Mouse (Mus musculus) intestine, embryonic 14.5 days (tissue): ENCODE measurements around the gene Olfr970. TPM values are rescaled to one million over a fixed set of nuclear protein-coding genes. Genes with fewer than 3 reads are reported as not detected.
"Not testable (repeated sequence)": the region's sequence is repeated elsewhere in the genome, so short reads cannot be mapped to it uniquely, and the experiment has no call there.

Experiments
- ATAC-seq: fragments of 200-750 bp; cut with Nextera tagmentation; replicated peaks from 2 replicates; pipeline ENCODE4 v1.8.0; 2017; ENCODE audit warnings: low read depth, moderate number of reproducible peaks, moderate TSS enrichment, moderate library complexity; ENCODE audit not compliant: low FRiP score, low TSS enrichment
- DNase-seq: peaks from one replicate; pipeline ENCODE4 v3.0.0-alpha.2; 2018; ENCODE audit warnings: low spot score
- H3K27ac ChIP-seq: fragments of 300-500 bp; sonication (generic); 2 replicates; pipeline ENCODE4 v1.5.1; 2014; ENCODE audit warnings: low read depth, mild to moderate bottlenecking, control low read depth
- H3K27me3 ChIP-seq: fragments of 300-500 bp; sonication (generic); replicated peaks from 2 replicates; pipeline ENCODE4 v1.6.1; 2014; ENCODE audit warnings: low read length, control low read depth; ENCODE audit not compliant: control insufficient read depth, insufficient read depth
- H3K36me3 ChIP-seq: fragments of 300-500 bp; sonication (generic); 2 replicates; pipeline ENCODE4 v1.6.1; 2014; ENCODE audit warnings: low read length, control low read depth; ENCODE audit not compliant: control insufficient read depth, insufficient read depth
- H3K4me1 ChIP-seq: fragments of 300-500 bp; sonication (generic); replicated peaks from 2 replicates; pipeline ENCODE4 v1.6.1; 2014; ENCODE audit warnings: low read length, control low read depth, mixed read lengths; ENCODE audit not compliant: control insufficient read depth, insufficient read depth
- H3K4me2 ChIP-seq: fragments of 300-500 bp; sonication (generic); 2 replicates; pipeline ENCODE4 v1.6.1; 2014; ENCODE audit warnings: low read length
- H3K4me3 ChIP-seq: fragments of 300-500 bp; sonication (generic); 2 replicates; pipeline ENCODE4 v1.5.1; 2014; ENCODE audit warnings: low read depth, low read length, control low read depth, mixed read lengths
- H3K9ac ChIP-seq: fragments of 300-500 bp; sonication (generic); 2 replicates; pipeline ENCODE4 v1.6.1; 2014; ENCODE audit warnings: mild to moderate bottlenecking, low read length
- H3K9me3 ChIP-seq: fragments of 300-500 bp; sonication (generic); 2 replicates; pipeline ENCODE4 v1.6.1; 2016; ENCODE audit warnings: low read length, control low read depth; ENCODE audit not compliant: control insufficient read depth
- WGBS: fragments of 180-500 bp; shearing (Covaris S2); extraction: QIAGEN DNeasy Blood & Tissue Kit; methylation state at CpG from one replicate; pipeline ENCODE4 v1.1.7; 2014; 5-methylcytosine and 5-hydroxymethylcytosine counted together
- polyA plus RNA-seq: library from polyadenylated mRNA; unstranded; fragments of >200 nt; fragmentation: Nextera tagmentation; extraction: Ambion mirVana; gene quantifications from 2 replicates; pipeline ENCODE4 v1.2.1, GENCODE M21; 2014

Gene Olfr970
- polyA plus RNA-seq = not detected in 2 replicates

- DNase-seq (no peak), ATAC-seq (no peak)
- Histone ChIP-seq H3K9me3 (no peaks in the 10 kb centered on the region), H3K4me3 (no peak within 1 kb of the TSS), H3K4me1 (no peaks in the 10 kb centered on the region), H3K27me3 (no peaks in the 10 kb centered on the region), H3K4me2 (no peak within 1 kb of the TSS), H3K9ac (no peak within 1 kb of the TSS), H3K27ac (no peak within 1 kb of the TSS), H3K36me3 (no peaks in the 10 kb centered on the region)
- WGBS = 73% methylated on average over 4 of the region's 4 CpGs
Measured at GRCm38 (mm10) chr9:39808560-39808959, at the start of gene Olfr970. Gene Olfr970 (plus strand): TSS chr9:39808860.

GRCm38 (mm10) chr9:39783153-39783552 lies 25.5 kb upstream of the Olfr970 start, which contains the start of gene Olfr968:
Gene Olfr968 (minus strand): TSS chr9:39783253.
- 82% methylated on average over 1 of the region's 1 CpGs for WGBS
- H3K9me3 ChIP-seq = no peaks in the 10 kb centered on the region
- no peak within 1 kb of the TSS for H3K4me3 ChIP-seq
- no peaks in the 10 kb centered on the region for H3K4me1 ChIP-seq
- DNase-seq = no peak
- H3K27me3 ChIP-seq = no peaks in the 10 kb centered on the region
- no peak within 1 kb of the TSS for H3K27ac ChIP-seq
- no peaks in the 10 kb centered on the region for H3K36me3 ChIP-seq
- ATAC-seq = no peak
- H3K4me2 ChIP-seq = no peak within 1 kb of the TSS
- H3K9ac ChIP-seq = no peak within 1 kb of the TSS

GRCm38 (mm10) chr9:39790558-39790957 lies 18.1 kb upstream of the Olfr970 start, which contains the start of gene Olfr969:
Gene Olfr969 (plus strand): TSS chr9:39790945.
- WGBS = 63% methylated on average over 2 of the region's 2 CpGs
- no peak within 1 kb of the TSS for H3K9ac ChIP-seq
- H3K36me3 ChIP-seq = no peaks in the 10 kb centered on the region
- DNase-seq (no peak), ATAC-seq (no peak)
- H3K27me3 ChIP-seq = no peaks in the 10 kb centered on the region
- H3K27ac ChIP-seq = no peak within 1 kb of the TSS
- H3K4me2 ChIP-seq = no peak within 1 kb of the TSS
- no peaks in the 10 kb centered on the region for H3K4me1 ChIP-seq
- no peaks in the 10 kb centered on the region for H3K9me3 ChIP-seq
- H3K4me3 ChIP-seq = no peak within 1 kb of the TSS

GRCm38 (mm10) chr9:39836576-39836975 lies 27.9 kb downstream of the Olfr970 start, which contains the start of gene Olfr971:
Gene Olfr971 (plus strand): TSS chr9:39836876.
- H3K4me2 ChIP-seq, H3K4me3 ChIP-seq, H3K9me3 ChIP-seq, H3K9ac ChIP-seq, ATAC-seq, H3K27ac ChIP-seq, H3K27me3 ChIP-seq, H3K4me1 ChIP-seq, DNase-seq, H3K36me3 ChIP-seq: not testable (repeated sequence)
- WGBS = 87% methylated on average over 1 of the region's 2 CpGs

- no peak for DNase-seq
- H3K4me3 ChIP-seq = no peak within 1 kb of the TSS
- H3K4me1 ChIP-seq = no peaks in the 10 kb centered on the region
- no peak within 1 kb of the TSS for H3K4me2 ChIP-seq
- WGBS = 70% methylated on average over 2 of the region's 2 CpGs
- no peaks in the 10 kb centered on the region for H3K27me3 ChIP-seq
- no peaks in the 10 kb centered on the region for H3K9me3 ChIP-seq
- H3K9ac ChIP-seq = no peak within 1 kb of the TSS
- H3K36me3 ChIP-seq = no peaks in the 10 kb centered on the region
- ATAC-seq = no peak
- H3K27ac ChIP-seq = no peak within 1 kb of the TSS
Measured at GRCm38 (mm10) chr9:39866122-39866521, 57.5 kb downstream of the Olfr970 start, which contains the start of gene Olfr972. Gene Olfr972 (plus strand): TSS chr9:39866422.

Other genes starting within 250 kb of the Olfr970 start
- not detected in 2 replicates for gene Olfr959, start 233.3 kb upstream of the Olfr970 start, polyA plus RNA-seq
- gene AW551984, start 204.5 kb upstream of the Olfr970 start, polyA plus RNA-seq = 24.7 and 32.1 TPM in 2 replicates
- not detected in 2 replicates for gene Olfr148, start 198.2 kb upstream of the Olfr970 start, polyA plus RNA-seq
- gene Olfr960, start 187.5 kb upstream of the Olfr970 start, polyA plus RNA-seq = not detected in 2 replicates
- not detected in 2 replicates for gene Olfr961, start 163.8 kb upstream of the Olfr970 start, polyA plus RNA-seq
- not detected in 2 replicates for gene Olfr963, start 141.7 kb upstream of the Olfr970 start, polyA plus RNA-seq
- gene Olfr149, start 101.7 kb upstream of the Olfr970 start, polyA plus RNA-seq = not detected in 2 replicates
- not detected in 2 replicates for gene Olfr965, start 97.5 kb upstream of the Olfr970 start, polyA plus RNA-seq
- not detected in 2 replicates for gene Olfr150, start 77.9 kb upstream of the Olfr970 start, polyA plus RNA-seq
- gene Olfr967, start 62.6 kb upstream of the Olfr970 start, polyA plus RNA-seq = not detected in 2 replicates
- gene Olfr968, start 25.6 kb upstream of the Olfr970 start, polyA plus RNA-seq = not detected in 2 replicates
- not detected in 2 replicates for gene Olfr969, start 17.9 kb upstream of the Olfr970 start, polyA plus RNA-seq
- not detected in 2 replicates for gene Olfr971, start 28.0 kb downstream of the Olfr970 start, polyA plus RNA-seq
- not detected in 2 replicates for gene Olfr972, start 57.6 kb downstream of the Olfr970 start, polyA plus RNA-seq
- not detected in 2 replicates for gene Olfr229, start 98.5 kb downstream of the Olfr970 start, polyA plus RNA-seq
- not detected in 2 replicates for gene Olfr974, start 128.6 kb downstream of the Olfr970 start, polyA plus RNA-seq
- gene Olfr975, start 143.2 kb downstream of the Olfr970 start, polyA plus RNA-seq = not detected in 2 replicates
- not detected in 2 replicates for gene Olfr976, start 152.3 kb downstream of the Olfr970 start, polyA plus RNA-seq
- gene Olfr978, start 183.3 kb downstream of the Olfr970 start, polyA plus RNA-seq = not detected in 2 replicates
- not detected in 2 replicates for gene Olfr979, start 194.6 kb downstream of the Olfr970 start, polyA plus RNA-seq
- not detected in 2 replicates for gene Olfr980, start 200.7 kb downstream of the Olfr970 start, polyA plus RNA-seq
- gene Olfr981, start 212.6 kb downstream of the Olfr970 start, polyA plus RNA-seq = not detected in 2 replicates